Mouse (Mus musculus) liver, embryonic 16.5 days (tissue): ENCODE measurements around the gene Cog1. TPM values are rescaled to one million over a fixed set of nuclear protein-coding genes. Genes with fewer than 3 reads are reported as not detected.

Source experiments
- ATAC-seq: fragments of 200-750 bp; cut with Nextera tagmentation; 2 replicates; pipeline ENCODE4 v1.8.0; 2017; ENCODE audit warnings: low read depth, mild to moderate bottlenecking, moderate number of reproducible peaks, moderate library complexity
- H3K27ac ChIP-seq: fragments of 300-500 bp; sonication (generic); 2 replicates; pipeline ENCODE4 v1.5.1; 2014; ENCODE audit warnings: mild to moderate bottlenecking, low read length
- H3K27me3 ChIP-seq: fragments of 300-500 bp; sonication (generic); 2 replicates; pipeline ENCODE4 v1.6.1; 2014; ENCODE audit warnings: low read depth, low read length, mixed read lengths; ENCODE audit not compliant: control insufficient read depth, insufficient read depth
- H3K36me3 ChIP-seq: fragments of 300-500 bp; sonication (generic); 2 replicates; pipeline ENCODE4 v1.6.1; 2014; ENCODE audit warnings: mild to moderate bottlenecking; ENCODE audit not compliant: control insufficient read depth, insufficient read depth
- H3K4me1 ChIP-seq: fragments of 300-500 bp; sonication (generic); 2 replicates; pipeline ENCODE4 v1.6.1; 2014; ENCODE audit warnings: low read depth, low read length, mixed read lengths; ENCODE audit not compliant: control insufficient read depth
- H3K4me2 ChIP-seq: fragments of 300-500 bp; sonication (generic); 2 replicates; pipeline ENCODE4 v1.6.1; 2014; ENCODE audit warnings: low read depth, low read length, mixed read lengths
- H3K4me3 ChIP-seq: fragments of 300-500 bp; sonication (generic); 2 replicates; pipeline ENCODE4 v1.5.1; 2014; ENCODE audit warnings: low read depth, mild to moderate bottlenecking, low read length
- H3K9ac ChIP-seq: fragments of 300-500 bp; sonication (generic); 2 replicates; pipeline ENCODE4 v1.6.1; 2014; ENCODE audit warnings: low read depth, low read length
- H3K9me3 ChIP-seq: fragments of 300-500 bp; sonication (generic); replicated peaks from 2 replicates; pipeline ENCODE4 v1.6.1; 2016; ENCODE audit warnings: low read length; ENCODE audit not compliant: control insufficient read depth
- WGBS: fragments of 180-500 bp; shearing (Covaris S2); extraction: QIAGEN DNeasy Blood & Tissue Kit; methylation state at CpG from one replicate; pipeline ENCODE4 v1.1.7; 2014; ENCODE audit not compliant: insufficient replicate concordance; 5-methylcytosine and 5-hydroxymethylcytosine counted together
- polyA plus RNA-seq: library from polyadenylated mRNA; unstranded; fragments of >200 nt; fragmentation: Nextera tagmentation; extraction: Ambion mirVana; gene quantifications from 2 replicates; pipeline ENCODE4 v1.2.1, GENCODE M21; 2015

Cog1 gene
- polyA plus RNA-seq, 1 experiment from 2014 or later: 11.0 TPM

- no peaks in the 10 kb centered on the region for H3K27me3 ChIP-seq
- no peaks in the 10 kb centered on the region for H3K9me3 ChIP-seq
- H3K4me1 ChIP-seq: no peaks in the 10 kb centered on the region
- H3K27ac ChIP-seq: no peak overlapping the region
- peaks cover 10% of the 10 kb centered on the region for H3K36me3 ChIP-seq
- H3K4me3 ChIP-seq: no peak overlapping the region
- no peak overlapping the region for H3K4me2 ChIP-seq
- 67% methylated on average over 5 of the region's 5 CpGs for WGBS
- ATAC-seq: no peak
- H3K9ac ChIP-seq: no peak overlapping the region
Observed at GRCm38 (mm10) chr11:113691318-113691717, 42.3 kb downstream of the Cog1 start.

GRCm38 (mm10) chr11:113691851-113692250 lies 42.9 kb downstream of the Cog1 start:
- Histone ChIP-seq H3K9me3 (no peaks in the 10 kb centered on the region), H3K4me1 (no peaks in the 10 kb centered on the region), H3K9ac (no peak overlapping the region), H3K27me3 (no peaks in the 10 kb centered on the region), H3K4me3 (no peak overlapping the region), H3K27ac (no peak overlapping the region), H3K36me3 (peaks cover 10% of the 10 kb centered on the region), H3K4me2 (no peak overlapping the region)
- 53% methylated on average over 3 of the region's 3 CpGs for WGBS
- ATAC-seq: no peak

- Histone ChIP-seq H3K9me3 (no peaks in the 10 kb centered on the region), H3K9ac (no peak overlapping the region), H3K4me3 (no peak overlapping the region), H3K27me3 (no peaks in the 10 kb centered on the region), H3K27ac (no peak overlapping the region), H3K36me3 (peaks cover 3% of the 10 kb centered on the region), H3K4me2 (no peak overlapping the region), H3K4me1 (no peaks in the 10 kb centered on the region; the same call in 1 of the 2 replicates)
- 76% methylated on average over 5 of the region's 5 CpGs for WGBS
- no peak for ATAC-seq
Observed at GRCm38 (mm10) chr11:113697571-113697970, 48.6 kb downstream of the Cog1 start.

- Histone ChIP-seq H3K27ac (no peak overlapping the region), H3K4me1 (no peaks in the 10 kb centered on the region; the same call in 1 of the 2 replicates), H3K4me3 (no peak overlapping the region), H3K4me2 (no peak overlapping the region), H3K9ac (no peak overlapping the region), H3K9me3 (no peaks in the 10 kb centered on the region), H3K36me3 (peaks cover 3% of the 10 kb centered on the region), H3K27me3 (no peaks in the 10 kb centered on the region)
- ATAC-seq: peak; percentile 85
- WGBS: 65% methylated on average over 12 of the region's 12 CpGs
Observed at GRCm38 (mm10) chr11:113698013-113698545, 49.1 kb downstream of the Cog1 start.

- no peaks in the 10 kb centered on the region for H3K27me3 ChIP-seq
- no peak overlapping the region for H3K27ac ChIP-seq
- H3K4me2 ChIP-seq: no peak overlapping the region
- H3K9me3 ChIP-seq: no peaks in the 10 kb centered on the region
- peaks cover 1% of the 10 kb centered on the region for H3K36me3 ChIP-seq
- ATAC-seq: no peak
- no peaks in the 10 kb centered on the region; the same call in 1 of the 2 replicates for H3K4me1 ChIP-seq
- 76% methylated on average over 7 of the region's 7 CpGs for WGBS
- no peak overlapping the region for H3K9ac ChIP-seq
- H3K4me3 ChIP-seq: no peak overlapping the region
Observed at GRCm38 (mm10) chr11:113699643-113700042, 50.7 kb downstream of the Cog1 start.

- ATAC-seq: peak; percentile 32
- Histone ChIP-seq H3K4me2 (no peak overlapping the region), H3K27me3 (no peaks in the 10 kb centered on the region), H3K4me3 (no peak overlapping the region), H3K9ac (no peak overlapping the region), H3K9me3 (no peaks in the 10 kb centered on the region), H3K36me3 (no peaks in the 10 kb centered on the region), H3K27ac (no peak overlapping the region), H3K4me1 (no peaks in the 10 kb centered on the region)
- WGBS: 33% methylated on average over 5 of the region's 5 CpGs
Observed at GRCm38 (mm10) chr11:113703758-113704157, 54.8 kb downstream of the Cog1 start.

GRCm38 (mm10) chr11:113705966-113706652 lies 57.1 kb downstream of the Cog1 start:
- no peaks in the 10 kb centered on the region for H3K36me3 ChIP-seq
- peaks cover 15% of the 10 kb centered on the region for H3K27me3 ChIP-seq
- H3K4me3 ChIP-seq: no peak overlapping the region
- no peak for ATAC-seq
- no peak overlapping the region for H3K9ac ChIP-seq
- WGBS: 67% methylated on average over 15 of the region's 15 CpGs
- H3K27ac ChIP-seq: no peak overlapping the region
- no peak overlapping the region for H3K4me2 ChIP-seq
- no peaks in the 10 kb centered on the region for H3K4me1 ChIP-seq
- H3K9me3 ChIP-seq: no peaks in the 10 kb centered on the region

- WGBS: 58% methylated on average over 19 of the region's 19 CpGs
- no peak for ATAC-seq
- H3K4me1 ChIP-seq: no peaks in the 10 kb centered on the region
- no peak overlapping the region for H3K4me3 ChIP-seq
- no peaks in the 10 kb centered on the region for H3K36me3 ChIP-seq
- H3K27me3 ChIP-seq: peaks cover 15% of the 10 kb centered on the region
- no peaks in the 10 kb centered on the region for H3K9me3 ChIP-seq
- H3K9ac ChIP-seq: no peak overlapping the region
- H3K27ac ChIP-seq: no peak overlapping the region
- no peak overlapping the region for H3K4me2 ChIP-seq
Observed at GRCm38 (mm10) chr11:113708629-113709213, 59.8 kb downstream of the Cog1 start.

GRCm38 (mm10) chr11:113709272-113709671 lies 60.3 kb downstream of the Cog1 start:
- 36% methylated on average over 15 of the region's 15 CpGs for WGBS
- H3K9ac ChIP-seq: no peak overlapping the region

More at GRCm38 (mm10) chr11:113709272-113709671, 60.3 kb downstream of the Cog1 start:
- no peak for ATAC-seq
- Histone ChIP-seq H3K9me3 (no peaks in the 10 kb centered on the region), H3K4me2 (no peak overlapping the region), H3K27me3 (peaks cover 15% of the 10 kb centered on the region), H3K27ac (no peak overlapping the region), H3K36me3 (no peaks in the 10 kb centered on the region), H3K4me1 (no peaks in the 10 kb centered on the region), H3K4me3 (no peak overlapping the region)
